Mouse (Mus musculus) thymus, adult 2 months (tissue): ENCODE measurements around the gene Olfr66.

Source experiments
- CTCF ChIP-seq: fragments of 200-500 bp; IDR thresholded peaks from 2 replicates; pipeline ENCODE4 v1.5.1; 2012; ENCODE audit warnings: mild to moderate bottlenecking, control low read depth, low read length, moderate library complexity, borderline replicate concordance; ENCODE audit not compliant: control insufficient read depth, poor library complexity, insufficient read depth; ENCODE audit errors: extremely low read depth
- POLR2A ChIP-seq: fragments of 200-500 bp; IDR thresholded peaks from 2 replicates; pipeline ENCODE4 v1.6.1; 2012; ENCODE audit warnings: mild to moderate bottlenecking, low read length, control low read depth, moderate library complexity; ENCODE audit not compliant: control insufficient read depth, poor library complexity, insufficient read depth; ENCODE audit errors: extremely low read depth

GRCm38 (mm10) chr7:103877093-103877492 is 9.0 kb downstream of the Olfr66 start:
- TF ChIP-seq CTCF = no peak
- no peak for TF ChIP-seq POLR2A
